Mouse (Mus musculus): ENCODE results near the gene Lsm14b.
A peak's percentile ranks its signal among the peaks of the same experiment; 100 is the strongest.

Gene Lsm14b

DNA sequence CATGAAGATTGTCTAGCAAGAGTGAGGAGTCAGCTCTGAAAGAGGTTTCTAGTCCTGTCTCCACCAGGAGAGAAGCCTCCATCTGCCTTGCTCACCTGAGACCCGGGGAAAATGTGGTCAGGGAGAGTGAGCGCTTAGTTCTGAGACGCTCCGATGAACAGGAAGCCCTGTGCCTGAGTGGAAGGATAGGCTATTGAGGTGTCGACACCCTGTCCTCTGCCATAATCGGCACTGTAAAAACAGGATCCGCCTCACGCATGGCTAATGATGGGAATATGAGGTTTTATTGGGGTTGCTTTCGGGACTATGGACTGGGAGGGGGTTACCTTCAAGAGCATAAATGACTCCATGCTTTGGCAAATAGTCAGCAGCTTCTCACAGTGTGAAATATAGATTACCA is 6.2 kb upstream of the Lsm14b start:
- DNase-seq (ENCODE audit: low read depth, low spot score), result no peak

DNA sequence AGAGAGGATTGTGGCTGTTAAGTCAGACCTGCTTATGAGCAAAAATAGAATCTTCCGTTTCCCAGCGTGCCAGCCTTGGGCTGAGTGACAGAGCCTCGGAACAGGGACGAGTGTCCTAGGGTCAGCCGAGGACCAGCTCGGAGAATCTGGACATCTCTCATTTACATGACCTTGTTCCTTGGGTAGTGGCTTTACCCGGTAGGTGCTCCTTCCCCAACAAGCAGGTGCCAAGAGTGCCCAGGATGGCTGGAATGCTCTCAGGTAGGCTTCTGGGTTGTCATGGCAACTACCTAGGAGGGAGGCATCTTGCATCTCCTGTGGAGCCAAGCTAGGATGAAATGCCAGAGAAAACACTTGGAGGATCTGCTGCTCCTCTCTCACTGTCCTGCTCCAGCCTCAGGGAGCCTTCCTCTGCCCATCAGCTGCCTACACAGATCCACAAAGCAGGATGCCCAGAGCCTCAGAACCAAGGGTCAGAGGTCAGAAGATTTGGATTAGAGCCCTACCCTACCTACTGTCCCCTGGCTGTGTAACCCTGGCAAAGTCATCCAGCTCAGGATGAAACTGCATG is 4.6 kb upstream of the Lsm14b start:
- no peak for DNase-seq (ENCODE audit: low read depth, low spot score)

DNA sequence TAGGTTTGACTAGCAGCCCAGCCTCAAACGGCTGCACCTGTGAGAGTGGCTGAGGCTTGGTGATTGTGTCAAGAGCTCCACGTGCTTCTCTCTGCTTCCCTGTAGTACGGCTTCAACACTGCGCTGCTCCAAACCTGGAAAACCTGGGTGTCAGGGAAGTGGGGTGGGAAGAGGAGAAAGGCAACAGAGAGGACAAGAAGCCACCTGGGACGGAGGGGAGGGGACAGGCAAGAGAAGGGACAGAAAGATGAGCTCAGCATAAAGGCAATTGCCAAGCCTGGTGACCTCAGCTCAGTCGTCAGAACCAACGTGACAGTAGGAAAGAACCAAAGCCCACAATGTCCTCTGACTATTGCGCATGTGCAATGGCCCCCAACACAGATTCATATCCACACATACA is 3.9 kb upstream of the Lsm14b start:
- DNase-seq (ENCODE audit: low read depth, low spot score), result no peak

DNA sequence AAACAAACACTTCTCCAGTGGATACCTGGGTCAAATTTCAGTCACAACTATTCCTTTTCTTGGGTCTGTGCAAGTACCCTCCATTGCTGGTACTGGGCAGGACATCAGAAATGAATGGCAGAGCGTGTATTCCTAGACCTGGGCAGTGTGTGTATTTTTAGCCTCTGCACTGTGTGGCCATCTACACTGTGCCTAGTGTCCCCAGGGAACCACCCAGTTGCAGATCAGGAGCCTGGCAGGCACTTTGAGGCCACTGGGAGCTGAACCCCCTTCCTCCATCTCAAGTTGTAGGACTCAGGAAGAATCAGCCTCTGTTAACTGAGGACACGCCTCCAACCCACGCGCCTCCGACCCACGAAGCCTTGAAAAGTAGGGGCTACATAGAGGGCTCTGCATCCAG is 2.0 kb upstream of the Lsm14b start:
- no peak for DNase-seq (ENCODE audit: low read depth, low spot score)

DNA sequence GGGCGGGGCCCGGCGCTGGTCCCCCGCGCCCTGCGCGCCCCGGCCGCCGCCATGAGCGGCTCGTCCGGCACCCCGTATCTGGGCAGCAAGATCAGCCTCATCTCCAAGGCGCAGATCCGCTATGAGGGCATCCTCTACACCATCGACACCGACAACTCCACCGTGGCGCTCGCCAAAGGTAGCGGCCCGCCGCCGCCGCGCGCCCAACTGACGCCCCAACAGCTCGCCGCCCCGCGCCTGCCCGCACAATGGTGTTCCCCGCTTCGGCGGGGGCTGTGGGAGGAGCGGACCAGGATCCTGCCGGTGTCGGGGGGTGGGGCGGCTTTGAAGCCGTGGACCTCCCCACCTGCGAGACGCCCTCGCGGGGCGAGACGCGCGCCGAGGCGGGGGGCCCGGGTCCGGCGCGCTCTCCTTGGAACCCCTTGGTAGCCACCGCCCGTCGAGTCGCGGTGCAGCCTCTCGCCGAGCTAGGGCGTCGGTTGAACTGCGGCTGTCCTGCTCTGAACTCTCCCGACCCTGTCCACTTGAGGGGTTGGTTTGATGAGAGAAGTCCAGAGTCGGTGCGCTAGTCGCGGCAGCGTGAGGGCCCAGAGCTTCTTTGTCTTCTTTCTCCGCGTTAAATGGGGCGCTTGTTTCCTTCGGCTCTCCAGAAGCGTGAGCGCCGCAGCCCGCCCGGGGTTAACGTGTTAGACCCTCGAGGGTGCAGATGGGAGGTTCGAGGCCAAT is 511 bp downstream of the Lsm14b start:
- no peak for DNase-seq (ENCODE audit: low read depth, low spot score)

DNA sequence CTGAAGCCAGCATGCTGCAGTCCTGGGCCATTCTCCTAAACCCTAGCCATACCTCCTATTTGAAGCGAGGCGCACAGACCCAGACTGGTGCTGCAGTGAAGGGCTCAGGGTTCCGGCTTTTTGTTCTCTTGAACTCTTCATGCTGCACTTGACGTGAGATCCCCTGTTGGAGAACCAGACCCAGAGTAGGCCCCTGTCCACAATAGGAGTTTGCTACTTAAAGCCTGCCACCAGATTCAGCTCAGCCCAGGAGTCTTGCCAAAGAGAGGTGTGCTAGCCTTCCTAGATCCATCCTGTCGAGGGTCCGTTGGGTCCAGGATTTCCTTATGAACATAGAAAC is 1.0 kb downstream of the Lsm14b start:
- no peak for DNase-seq (ENCODE audit: low read depth, low spot score)

DNA sequence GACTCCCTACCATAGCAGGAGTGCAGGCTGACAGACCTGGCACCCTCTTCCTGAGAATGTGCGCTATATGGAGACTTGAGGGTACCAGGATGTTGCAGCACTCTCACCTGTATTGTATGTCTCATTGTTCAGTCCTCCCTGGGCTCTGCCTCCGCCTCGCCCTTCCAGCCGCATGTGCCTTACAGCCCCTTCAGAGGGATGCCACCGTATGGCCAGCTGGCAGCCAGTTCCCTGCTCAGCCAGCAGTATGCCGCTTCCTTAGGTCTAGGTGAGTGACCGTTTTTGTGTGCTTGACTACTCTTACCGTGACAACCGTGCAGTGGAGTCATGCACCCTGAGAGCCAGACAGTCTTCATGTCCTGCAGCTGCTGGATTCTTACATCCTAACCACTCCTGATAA is 3.0 kb downstream of the Lsm14b start:
- no peak for DNase-seq (ENCODE audit: low read depth, low spot score)

DNA sequence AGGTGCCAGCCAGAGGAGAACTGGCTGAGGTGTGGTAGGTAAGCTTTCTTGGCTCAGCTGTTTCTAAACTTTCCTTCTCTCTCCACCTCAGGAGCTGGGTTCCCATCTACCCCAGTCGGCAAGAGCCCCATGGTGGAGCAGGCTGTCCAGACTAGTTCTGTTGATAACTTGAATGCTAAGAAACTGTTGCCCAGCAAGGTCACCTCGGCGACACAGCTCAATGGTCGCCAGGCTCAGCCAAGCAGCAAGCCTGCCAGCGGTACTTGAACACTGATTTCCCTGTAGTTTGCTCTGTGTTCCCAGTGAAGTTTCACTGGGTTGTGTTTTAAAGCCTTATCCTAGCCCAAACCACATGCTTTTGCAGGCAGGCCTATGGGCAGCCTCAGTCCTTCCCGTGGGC is 6.5 kb downstream of the Lsm14b start:
- DNase-seq (ENCODE audit: low read depth, low spot score), result no peak

DNA sequence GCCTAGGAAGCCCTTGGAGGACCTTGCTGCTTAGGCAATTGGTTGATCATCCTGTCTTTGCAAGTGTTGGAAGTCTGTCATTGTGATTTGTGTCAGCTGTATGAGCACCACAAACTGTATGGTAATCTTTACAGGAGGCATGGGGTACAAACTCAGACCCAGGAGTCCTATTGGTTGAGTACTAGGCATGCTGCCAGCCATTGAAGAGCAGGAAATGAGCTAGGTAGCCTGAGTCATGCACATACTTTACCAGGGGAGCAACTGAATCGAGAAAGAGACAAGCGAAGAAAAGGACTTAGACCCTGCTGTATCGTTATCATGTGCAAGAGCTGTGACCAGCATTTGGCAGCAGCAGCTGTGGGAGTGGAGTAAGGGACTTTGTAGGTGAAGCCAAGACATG is 8.1 kb downstream of the Lsm14b start:
- no peak for DNase-seq (ENCODE audit: low read depth, low spot score)

DNA sequence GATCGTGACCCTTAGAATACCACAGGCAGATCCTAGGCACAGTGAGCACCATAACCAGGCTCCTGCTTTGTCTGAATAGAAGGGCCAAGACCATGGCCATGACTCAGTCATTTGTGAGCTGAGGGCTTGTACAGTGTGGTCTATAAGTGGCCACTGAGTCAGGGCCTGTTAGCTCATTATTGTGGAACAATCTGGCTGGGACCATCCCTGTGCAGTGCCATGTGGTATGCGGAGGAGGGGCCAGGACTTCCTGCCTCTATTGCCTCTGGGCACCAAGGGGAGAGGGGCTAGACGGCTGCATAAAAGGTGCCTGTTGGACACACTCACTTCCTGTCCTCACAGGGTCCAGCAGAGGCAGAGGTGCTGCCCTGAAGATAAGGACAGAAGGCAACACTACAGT is 9.2 kb downstream of the Lsm14b start:
- no peak for DNase-seq (ENCODE audit: low read depth, low spot score)

DNA sequence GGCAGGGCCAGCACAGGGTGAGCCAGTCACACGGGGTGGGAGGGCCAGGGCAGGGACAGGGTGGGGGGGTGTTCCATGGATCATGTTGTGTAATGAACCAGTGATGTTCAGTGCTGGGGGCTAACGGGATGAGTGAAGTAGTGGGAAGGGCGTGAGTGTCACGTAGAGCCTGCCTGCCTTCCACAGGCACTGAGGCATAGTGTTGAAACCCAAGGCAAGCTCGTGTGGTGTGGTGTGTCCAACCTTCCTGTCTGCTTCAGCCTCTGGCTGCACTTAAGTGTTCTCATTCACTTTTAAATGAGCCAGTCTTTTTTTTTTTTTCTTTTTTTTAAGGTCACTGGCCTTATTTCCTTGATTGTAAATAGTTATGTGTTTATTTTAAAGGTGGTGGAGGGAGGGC is 10.0 kb downstream of the Lsm14b start:
- DNase-seq (ENCODE audit: low read depth, low spot score), result no peak

DNA sequence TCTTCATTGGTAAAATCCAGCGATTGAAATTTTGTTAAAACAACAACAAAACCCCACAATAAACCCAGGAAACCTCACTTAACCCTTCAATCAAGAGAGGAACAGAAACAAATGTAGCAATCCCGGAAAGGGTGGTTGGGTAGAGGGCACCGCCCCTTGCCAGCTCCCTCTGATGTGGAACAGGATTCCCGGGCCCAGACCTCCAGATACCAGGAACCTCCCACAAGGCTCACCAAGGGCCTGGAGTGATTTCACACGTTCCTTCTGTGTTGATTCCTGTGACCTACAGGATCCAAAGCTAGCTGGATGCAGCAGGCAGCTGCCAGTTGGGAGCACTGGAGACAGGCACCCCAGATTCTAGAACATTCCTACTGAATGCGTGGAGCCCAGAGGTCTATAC is 15.6 kb downstream of the Lsm14b start:
- DNase-seq (ENCODE audit: low read depth, low spot score), result no peak

DNA sequence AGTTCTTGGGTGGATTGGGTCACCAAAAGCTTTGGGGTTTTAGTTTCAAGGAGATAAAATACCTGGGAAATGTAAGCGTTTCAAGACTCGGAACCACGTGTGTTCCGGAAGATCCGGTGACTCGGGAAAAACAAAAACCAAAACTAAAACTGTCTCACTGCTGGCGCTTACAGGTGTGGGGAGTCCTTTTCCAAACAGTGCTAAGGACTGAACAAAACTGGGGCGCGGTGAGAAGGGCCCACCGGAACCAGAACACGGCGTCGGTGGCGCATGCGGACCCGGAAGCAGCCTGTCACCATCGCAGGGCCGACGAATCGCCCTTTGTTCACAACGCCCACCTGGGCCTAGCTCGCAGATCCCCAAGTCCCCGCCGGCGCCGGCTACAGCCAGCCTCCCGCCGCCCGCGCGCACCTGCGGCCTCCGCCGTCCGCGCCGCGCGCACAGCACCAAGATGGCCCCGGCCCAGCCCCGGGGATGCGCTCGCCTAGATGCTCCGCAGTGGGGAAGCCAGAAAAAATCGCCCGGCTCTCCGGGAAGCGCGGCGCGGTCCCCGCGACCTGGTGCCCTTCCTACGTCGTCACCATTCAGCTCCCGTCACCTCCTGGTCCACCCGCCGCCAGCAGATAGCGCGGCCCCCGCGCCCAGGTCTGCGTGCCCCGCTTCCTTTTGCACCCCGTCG is 16.9 kb downstream of the Lsm14b start:
- peak; percentile 36 for DNase-seq (ENCODE audit: low read depth, low spot score)

DNA sequence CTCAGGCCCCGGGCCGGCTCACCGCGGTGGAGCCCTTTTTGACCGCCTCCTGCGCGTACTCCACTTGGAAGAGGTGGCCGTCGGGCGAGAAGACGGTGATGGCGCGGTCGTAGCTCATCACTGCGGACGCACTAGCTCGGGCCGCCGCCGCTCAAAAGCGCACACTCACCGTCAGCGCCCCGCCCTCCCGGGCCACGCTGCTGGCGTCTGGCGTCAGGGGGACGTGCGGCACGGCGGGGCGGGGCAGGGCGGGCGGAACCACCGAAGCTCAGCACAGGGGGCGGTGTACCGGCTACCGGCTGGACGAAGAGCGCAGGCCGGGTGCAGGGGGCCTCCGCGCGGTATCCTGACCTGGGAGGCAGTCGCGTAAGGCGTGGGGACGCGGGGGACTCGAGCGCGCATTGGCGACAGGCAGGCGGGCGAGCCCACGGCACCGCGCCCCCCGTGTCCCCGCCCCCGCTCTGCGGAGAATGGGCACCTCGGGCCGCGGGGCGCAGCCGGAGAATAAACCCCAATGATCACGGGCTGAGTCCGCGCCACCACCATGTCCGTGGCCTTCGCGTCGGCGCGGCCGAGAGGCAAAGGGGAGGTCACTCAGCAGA is 17.6 kb downstream of the Lsm14b start, which contains the start of the genes Psma7 and Ss18l1:
Gene Psma7 (minus strand): TSS at position 178 of the 602 bp plus-strand sequence.
Gene Ss18l1 (plus strand): TSS at position 254 of the 602 bp plus-strand sequence.
- peak; percentile 87 for DNase-seq (ENCODE audit: low read depth, low spot score)

DNA sequence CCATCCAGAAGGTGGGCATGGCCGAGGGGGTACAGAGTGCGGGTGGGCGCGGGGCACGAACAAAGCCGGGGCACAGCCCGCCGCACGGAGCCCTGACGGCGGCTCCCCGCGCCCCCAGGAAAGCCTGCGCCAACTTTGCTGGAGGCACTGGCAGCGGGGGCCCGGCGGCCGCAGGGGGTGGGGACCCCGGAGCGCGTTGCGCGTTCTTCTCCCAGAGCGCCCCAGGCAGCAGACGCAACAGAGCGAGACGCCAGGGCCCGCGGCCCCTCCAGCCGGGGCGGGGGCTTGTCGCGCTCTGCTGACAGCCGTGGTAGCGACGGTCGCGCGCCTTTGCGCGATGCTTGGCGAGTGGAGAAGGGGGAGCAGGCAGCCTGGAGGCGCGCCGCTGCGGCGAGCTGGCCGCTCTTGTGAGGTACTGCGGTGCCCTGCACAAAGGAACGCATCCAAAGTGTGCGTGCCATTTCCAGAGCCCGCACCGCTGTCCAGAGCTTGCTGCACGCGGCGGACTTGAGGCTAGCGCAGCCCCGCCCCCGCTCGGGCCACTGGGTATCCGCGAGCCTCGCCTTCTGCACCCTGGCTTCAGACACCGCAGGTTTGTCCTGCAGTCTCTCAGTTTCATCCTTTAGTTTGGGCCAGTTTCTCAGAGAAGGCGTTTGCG is 18.2 kb downstream of the Lsm14b start:
- no peak for DNase-seq (ENCODE audit: low read depth, low spot score)

DNA sequence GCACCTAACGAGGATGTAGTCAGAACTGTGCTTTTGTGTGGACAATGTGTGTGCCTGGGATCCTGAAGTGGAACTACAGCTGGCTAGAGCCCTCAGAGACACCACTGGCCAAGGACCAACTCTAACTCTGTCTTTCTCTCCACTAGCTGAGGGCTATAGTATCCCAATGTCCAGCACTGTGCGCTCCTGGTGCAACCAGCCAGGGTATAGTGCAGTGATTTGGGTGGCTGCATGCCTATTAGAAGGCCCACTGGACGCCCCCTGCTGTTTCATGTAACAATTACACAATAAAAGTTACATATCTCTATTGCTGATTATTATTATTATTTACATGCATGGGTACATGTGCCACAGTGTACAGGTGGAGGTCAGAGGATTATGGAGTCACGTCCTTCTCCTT is 20.5 kb downstream of the Lsm14b start:
- no peak for DNase-seq (ENCODE audit: low read depth, low spot score)

DNA sequence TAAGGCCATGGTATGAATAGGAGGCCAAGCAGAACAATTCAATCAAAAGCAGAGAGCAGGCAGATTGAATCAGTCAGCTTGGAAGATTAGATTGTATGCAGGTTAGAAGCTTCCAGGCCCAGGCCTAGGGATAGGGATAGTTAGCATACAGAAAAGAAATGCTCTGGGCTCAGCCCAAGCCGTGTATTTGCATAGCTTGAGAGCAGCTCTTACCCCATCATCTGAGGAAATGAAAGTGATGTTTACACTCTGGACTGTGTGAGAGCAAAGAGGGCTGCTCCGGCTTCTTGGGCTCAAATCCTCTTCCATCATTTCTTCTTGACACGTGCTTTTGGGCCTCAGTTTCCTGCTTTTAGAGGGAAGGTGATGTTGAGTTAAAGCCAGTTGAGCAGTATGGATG is 22.8 kb downstream of the Lsm14b start:
- no peak for DNase-seq (ENCODE audit: low read depth, low spot score)

DNA sequence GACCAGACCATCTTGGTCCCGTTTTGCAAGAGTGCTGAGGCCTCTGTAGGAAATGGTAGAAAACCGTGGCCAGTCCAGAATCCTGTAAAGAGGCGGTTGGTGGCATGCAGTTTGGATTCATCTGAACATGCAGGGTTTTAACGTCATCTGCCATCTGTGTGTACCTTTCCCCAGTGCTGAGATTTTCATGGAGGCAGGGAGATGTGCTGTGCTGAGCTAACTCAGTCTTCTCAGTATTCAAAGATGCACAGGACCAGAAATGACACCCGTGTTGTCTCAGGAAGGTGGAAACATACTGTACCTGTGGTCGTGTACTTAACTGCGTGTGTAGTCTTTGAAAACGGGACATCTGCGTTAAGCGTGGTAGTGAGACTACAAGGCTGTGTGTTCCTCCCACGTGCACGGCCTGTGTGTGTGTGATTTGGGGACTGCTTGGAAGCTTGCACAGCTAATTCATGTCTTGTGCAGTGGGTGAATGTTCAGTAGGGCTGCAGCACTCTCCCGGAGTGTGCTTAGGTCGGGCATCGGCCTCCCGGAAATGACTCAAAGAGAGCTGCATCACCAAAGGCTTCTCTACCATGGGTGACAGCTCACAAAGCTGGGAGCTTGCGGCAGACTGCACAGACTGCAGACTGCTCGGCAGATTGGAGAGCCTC is 23.3 kb downstream of the Lsm14b start:
- DNase-seq (ENCODE audit: low read depth, low spot score), result no peak

DNA sequence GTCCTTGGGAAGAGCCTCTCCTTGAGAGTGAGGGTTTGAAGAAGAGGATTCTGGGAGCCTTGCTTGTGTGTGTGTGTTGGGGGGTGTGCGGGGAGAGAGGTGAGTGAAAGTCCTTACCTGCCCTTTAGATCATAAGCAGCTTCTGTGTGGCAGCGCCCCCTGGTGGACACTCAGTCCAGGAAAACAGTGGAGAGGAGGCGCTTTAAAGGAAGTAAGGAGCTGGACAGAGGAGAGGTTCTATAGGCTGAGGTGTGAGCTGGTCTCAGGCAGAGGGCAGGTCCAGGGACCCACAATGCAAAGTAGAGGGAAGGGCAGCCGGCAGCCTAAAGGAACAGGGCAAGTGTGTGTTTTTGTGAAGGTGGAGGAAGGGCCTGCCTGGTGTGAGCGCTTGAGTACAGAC is 26.2 kb downstream of the Lsm14b start:
- peak; percentile 67 for DNase-seq (ENCODE audit: low read depth, low spot score)

DNA sequence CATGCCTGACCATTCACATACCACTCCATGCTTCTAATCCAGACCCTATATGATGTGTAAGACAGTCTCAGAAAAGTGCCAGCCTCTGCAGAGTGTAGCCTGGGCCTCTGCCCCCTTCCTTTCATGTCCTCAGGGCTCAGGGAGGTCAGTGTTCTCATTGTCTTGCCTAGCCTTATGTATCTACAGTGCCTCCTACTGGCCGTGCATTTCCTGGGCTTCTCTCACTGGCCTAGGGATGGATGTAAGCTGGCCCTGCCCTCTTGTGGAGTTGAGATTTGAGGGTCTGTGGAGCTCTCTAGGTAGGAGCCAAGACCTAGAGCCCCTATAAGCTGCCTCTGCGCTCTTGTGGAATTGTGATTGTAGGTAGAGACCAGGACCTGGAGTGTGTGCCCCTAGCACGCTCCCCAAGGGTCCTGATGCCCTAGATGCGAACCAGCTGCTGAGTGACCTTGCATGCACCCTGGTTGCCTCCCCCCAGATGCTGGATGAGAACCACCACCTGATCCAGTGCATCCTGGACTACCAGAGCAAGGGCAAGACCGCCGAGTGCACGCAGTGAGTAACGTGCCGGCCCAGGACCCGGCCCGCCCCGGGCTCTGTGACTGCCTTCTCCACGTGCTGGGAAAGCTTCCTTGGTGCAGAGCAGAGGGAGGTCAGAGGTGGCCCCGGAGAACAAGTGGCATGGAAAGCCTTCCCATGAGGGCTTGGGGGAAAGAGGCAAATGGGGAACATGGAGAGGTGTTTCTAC is 27.4 kb downstream of the Lsm14b start:
- DNase-seq (ENCODE audit: low read depth, low spot score), result no peak

DNA sequence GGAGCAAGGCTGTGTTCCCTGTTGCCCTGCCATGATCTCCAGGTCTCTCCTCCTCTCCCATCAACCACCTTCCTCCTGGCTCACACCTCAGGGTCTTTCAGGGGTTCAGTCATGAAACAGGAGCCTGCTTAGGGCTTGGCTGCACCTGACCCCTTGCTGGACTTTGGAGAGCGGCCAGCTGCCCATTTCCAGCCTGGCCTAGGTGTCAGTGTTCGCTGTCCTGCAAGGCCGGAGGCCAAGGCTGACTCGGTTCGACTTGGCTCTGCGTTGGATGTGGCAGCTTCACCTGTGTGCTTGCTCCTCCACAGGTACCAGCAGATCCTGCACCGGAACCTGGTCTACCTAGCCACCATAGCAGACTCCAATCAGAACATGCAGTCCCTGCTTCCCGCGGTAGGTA is 28.2 kb downstream of the Lsm14b start:
- DNase-seq (ENCODE audit: low read depth, low spot score), result no peak
